Mouse (Mus musculus): Measurements from ENCODE around the gene B3gnt9.
"Not testable (repeated sequence)": the region's sequence is repeated elsewhere in the genome, so short reads cannot be mapped to it uniquely, and the experiment has no call there.

B3gnt9 gene

DNA sequence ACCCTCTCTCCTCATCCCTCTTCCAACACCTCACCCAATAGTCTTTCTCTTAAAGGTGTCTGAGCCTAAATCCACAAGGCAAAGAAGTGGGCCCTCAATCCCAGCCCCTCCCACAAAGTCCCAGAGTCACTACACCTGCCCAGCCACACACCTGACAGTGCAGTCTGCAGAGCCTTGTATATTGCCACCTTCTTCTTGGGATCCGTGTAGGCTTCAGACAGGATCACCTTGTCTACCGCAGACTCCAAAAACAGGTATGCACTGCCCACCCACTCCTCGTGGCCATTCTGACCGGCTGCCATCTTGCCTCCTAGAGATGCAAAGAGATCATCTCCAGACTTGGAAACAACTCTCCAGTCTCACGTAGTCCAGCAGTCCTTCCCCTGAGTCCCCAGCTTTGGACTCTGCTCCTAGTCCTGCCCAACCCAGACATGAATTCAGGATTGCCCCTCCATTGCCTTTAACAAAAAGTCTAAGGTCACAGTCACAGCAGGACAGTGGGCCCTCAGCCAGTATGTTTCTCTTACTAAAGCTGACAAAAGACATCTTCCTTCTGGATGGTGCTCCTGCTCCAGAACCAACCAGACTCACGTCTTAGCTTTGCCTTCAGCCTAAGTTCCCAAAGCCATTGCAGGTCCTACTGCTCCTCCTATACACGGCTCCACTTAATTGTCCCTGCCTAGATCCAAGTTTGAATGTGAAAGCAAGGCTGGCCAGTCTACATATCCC is 5.6 kb upstream of the B3gnt9 start:
- DNase-seq (ENCODE audit: inconsistent age in 2 of 2, low spot score in 1 of 2) = no peak

DNA sequence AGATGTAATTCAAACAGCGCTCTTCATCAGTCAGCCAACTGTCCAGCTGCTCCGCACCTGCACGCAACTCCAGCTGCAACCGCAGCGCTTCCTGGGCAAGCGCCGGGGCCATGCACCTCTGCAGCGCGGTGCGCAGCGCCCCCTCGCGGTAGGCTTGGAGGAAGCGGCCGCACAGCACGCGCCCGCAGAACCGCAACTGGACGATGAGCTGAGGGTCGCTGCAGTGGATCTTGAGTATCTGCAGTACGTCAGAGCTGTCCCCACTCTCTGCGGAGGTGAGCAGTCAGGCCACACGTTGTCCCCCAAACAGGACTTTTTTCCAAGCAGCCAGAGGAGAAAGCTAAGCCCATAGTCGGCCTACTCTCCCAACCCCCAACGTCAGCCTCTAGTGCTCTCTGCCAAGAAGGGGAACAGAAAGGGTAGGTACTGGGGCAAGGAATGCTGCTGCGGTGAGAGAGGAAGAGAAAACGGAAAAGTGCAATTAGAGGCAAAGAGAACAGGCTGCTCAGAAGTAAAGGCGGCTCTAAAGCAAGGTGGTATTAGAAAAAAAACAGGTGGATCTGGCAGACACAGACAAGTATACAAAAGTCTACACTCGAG is 4.9 kb upstream of the B3gnt9 start:
- DNase-seq (ENCODE audit: inconsistent age in 2 of 2, low spot score in 1 of 2) = peak; percentile 77 to 92

DNA sequence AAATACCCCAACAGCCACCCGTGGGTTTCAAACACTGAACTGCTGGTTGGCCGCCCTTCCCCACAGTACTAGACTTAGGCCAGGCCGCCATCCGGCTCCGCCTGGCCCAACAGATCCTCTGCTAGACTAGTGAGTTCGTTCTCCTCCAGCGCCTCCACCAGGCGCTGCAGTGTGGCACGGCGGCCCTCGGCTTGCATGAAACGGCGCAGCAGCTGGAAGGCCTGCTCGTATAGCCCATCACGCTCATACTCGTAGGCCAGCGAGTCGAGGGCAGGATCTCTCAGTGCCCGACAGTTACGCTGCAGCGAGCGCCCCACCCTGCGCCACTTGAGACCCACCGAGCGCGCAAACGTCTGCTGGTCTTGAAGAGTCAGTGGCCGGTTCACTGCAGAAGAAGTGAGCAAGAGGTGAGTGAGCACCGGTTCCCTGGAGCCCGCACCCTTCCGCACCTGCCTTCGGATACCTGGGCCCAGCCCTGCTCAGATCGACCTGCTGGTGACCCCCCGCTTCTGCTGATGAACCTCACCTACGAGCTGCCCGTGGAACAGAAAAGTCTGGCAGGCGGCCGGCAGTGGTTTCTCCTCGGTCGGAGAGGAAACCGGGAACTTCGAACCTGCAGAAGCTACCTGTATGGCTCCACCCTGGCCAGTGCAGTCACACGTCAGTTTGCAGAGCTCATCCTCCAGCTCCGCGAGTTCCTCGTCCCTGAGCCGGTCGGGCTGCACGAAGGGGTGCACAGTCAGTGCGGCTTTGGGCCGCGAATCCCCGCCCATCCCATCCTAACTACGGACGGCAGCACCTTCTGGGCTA is 4.2 kb upstream of the B3gnt9 start:
- peak; percentile 18 to 44 for DNase-seq (ENCODE audit: inconsistent age in 2 of 2, low spot score in 1 of 2)

DNA sequence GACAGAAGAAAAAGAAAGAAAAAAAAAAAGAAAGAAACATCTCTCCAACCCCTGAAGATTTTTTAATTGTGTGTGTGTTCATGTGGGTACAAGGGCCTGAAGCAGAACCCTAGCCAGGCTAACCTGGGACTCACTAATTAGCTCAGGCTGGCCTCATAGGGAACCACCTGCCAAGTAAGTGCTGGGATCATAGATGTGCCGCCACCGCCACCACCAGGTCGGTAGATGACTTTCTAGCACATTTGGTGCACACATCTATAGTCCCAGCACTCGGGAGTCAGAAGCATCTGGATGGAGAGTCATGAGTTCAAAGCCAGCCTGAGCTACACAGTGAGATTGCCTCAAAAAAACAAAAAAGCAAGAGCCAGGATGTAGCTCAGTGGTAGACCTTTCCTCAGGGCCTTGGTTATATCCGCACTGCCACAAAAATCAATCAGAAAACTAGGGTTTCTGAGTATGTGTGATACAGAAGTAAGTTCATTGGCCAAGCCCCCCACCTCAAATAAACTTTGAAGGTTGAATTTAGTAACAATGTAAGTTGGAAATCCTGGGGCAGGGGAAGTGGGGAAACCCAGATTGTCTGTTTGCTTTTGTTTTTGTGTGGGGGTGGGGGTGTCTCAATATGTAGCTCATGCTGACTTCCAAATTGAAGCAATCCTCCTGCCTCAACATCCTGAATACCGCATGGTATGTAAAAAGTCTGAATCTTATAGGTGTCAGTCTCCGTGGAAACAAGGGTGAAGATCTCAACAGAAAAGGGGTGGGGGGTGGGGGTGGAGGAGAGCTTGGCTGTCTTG is 2.6 kb upstream of the B3gnt9 start:
- peak in 1 of 2 experiments; percentile 16 for DNase-seq (ENCODE audit: inconsistent age in 2 of 2, low spot score in 1 of 2)

DNA sequence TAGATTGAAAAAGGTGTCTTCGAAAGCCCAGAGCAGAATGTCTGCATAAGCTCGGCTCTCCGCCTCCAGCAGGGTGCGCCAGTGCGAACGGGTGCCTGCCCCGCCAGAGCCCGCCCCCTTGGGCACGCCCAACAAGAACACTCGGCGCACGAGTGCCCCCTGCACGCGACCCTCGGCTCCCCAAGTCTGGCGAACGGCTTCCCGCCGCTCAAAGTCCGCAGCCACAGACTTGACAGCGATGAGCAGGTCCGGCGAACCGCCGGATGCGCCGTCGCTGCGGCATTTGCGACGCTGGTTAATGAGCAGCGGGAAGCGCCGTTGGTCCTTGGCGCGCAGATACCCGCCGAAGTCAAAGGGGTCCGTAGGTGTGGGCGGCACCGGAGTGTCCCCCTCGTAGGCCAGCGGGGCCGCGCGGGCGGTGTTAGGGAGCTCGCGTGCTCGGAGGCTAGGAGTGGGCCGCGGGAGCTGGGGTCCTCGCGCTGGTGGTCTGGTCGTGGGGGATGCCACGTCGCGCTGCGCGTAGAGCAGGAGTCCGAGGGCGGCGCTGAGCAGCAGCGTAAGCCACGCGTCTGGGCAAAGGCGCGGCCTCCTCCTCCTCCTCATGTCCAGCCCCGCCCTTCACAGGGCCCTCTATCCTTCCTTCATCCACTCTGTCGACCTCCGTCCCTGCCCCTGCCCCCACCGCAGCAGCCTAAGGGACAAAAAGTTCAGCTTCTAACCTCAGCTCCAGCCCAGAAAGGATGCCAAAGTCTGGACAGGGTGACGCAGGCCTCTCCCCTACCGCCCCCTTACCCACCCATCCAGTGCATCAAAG is 594 bp downstream of the B3gnt9 start:
- peak; percentile 88 to 95 for DNase-seq (ENCODE audit: inconsistent age in 2 of 2, low spot score in 1 of 2)

DNA sequence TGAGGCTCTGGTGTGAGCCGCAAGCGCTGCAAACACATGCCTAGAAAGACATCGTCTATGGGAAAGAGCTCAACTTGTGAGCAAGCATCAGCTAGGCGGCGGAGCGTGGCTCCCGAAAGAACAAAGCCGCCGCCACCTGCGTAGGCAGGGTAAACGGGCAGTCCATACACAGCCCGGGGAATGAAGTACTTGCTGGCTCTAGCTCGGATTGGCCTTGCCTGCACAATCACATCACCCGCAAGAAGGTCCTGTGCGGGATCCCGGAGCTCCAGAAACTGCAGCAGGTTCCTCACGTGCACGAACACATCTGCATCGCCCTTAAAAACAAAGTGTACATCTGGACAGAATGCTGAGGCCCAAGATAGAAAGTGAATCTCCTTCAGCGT is 1.2 kb downstream of the B3gnt9 start:
- DNase-seq (ENCODE audit: inconsistent age in 2 of 2, low spot score in 1 of 2) = no peak

DNA sequence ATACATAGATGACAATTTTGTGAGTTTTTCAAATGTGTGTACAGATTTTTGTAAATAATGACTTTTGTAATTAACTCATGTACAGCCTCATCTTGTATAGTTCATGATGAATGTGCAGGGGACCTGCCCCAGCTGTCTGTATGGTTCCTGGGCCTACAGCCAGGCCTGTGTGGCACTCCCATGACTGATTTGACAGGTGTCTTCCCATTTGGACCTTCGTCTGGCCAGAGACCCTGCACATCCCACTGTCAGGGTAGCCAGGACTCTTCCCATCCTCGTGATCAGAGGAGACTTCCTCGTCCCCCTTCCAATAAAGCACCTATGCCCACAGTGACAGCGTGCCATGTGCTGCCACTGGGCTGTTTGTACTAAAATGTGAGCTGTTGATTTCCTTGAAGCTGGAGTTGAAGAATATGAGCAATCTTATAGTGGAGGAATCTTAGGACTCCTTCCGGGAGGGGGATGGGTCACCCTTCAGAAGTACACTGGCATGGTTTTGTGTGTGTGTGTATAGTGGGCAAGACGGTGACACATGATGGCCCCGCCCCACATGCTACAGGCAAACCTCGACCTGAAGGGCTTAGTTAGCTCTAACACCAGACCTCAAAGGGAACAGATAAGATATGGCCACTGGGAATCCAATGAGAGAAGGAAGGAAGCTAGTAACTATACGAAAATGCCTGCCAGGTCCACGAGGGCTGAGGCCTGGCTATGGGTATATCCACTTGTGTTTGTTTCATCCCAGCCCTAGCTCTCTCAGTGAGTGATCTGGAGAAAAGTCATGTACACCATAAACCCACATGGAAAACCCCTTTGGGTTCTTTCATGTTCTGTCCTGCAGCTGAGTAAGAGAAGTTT is 2.0 kb downstream of the B3gnt9 start:
- DNase-seq (ENCODE audit: inconsistent age in 2 of 2, low spot score in 1 of 2) = no peak

DNA sequence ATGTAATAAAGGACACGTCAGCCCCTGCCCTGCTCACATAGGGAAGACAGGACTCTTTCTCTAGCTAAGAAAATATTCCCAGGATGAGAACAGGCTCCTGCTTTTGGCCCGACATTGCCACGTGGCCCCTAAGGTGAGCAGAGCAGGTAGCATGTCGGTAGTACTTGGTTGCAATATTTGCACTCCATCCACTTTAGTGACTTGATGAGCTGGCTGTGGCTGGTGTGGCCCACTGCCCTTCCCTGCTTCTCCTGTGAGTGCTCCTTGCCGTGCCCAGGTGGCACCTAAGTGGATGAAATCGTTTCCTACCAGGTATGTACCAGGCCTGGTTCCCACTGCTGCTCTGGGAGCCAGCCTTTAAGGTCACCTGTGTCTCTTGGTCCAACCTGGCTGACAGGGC is 3.0 kb downstream of the B3gnt9 start:
- no peak for DNase-seq (ENCODE audit: inconsistent age in 2 of 2, low spot score in 1 of 2)

DNA sequence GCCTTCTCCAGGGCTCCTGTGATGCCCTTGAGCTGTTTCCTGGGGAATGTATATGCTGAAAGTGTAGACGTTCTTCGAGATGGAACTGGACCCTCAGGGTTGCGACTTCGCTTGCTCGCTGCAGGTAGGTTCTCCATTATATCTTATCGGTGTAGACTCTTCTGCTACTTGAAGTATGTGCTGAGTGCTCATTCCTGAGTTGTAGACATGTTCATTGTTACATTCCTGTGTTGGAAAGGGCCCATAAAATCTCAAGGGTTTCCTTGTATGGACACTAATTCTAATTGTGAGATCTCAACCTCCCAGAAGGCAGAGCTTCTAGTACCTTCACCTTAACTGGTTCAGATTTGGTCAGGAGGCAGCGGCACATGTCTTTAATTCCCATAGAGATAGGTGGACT is 13.9 kb downstream of the B3gnt9 start:
- no peak for DNase-seq (ENCODE audit: inconsistent age in 2 of 2, low spot score in 1 of 2)

DNA sequence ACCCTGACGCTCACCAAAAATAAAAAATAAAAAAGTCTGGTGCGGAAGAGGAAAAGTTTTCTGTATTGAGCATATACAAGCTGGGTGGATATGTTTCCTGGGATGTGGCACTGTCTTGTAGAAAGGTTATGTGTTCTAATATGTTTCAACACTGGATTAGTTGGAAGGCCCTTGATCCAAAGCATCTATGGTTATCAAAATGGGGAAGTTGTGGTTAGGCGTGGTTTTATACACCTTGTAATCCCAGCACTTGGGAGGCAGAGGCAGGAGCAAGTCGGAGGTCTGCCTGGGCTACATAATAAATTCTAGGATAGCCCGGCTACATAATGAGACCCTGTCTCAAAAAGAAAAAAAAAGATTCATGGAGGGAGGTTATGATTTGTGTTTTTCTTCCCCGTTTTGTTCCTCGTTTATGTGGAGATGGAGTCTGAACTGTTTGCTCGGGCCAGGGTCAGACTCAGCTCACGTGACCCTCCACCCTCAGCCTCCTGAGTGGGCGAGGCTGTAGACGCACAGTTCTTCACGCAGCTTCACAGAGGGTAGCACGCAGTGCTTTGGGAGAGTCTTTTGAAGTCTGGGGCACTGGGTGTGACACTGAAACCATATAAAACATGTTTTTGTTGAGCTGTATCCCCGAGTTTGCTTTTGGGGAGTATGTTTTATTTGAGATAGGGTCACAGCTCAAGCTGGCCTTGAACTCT is 17.4 kb downstream of the B3gnt9 start:
- no peak for DNase-seq (ENCODE audit: inconsistent age in 2 of 2, low spot score in 1 of 2)

DNA sequence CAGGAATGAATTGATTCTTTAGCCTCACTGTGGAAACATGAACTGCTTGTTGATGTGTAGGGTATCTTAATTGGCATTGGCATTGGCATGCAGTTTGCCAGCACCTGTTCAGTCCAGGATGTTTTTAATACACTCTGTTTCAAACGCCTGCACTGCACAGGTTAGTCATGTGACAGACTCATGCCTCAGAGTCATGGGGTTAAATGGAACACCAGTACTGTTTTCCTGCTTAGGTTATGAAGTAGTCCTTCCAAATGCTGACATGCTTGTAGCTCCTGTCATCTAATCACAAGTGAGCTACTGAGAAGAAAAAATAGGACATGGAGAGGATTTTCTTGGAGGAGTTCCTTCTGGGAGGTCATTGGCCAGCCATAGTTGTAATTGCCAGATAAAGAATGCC is 19.7 kb downstream of the B3gnt9 start:
- DNase-seq (ENCODE audit: inconsistent age in 2 of 2, low spot score in 1 of 2) = no peak

DNA sequence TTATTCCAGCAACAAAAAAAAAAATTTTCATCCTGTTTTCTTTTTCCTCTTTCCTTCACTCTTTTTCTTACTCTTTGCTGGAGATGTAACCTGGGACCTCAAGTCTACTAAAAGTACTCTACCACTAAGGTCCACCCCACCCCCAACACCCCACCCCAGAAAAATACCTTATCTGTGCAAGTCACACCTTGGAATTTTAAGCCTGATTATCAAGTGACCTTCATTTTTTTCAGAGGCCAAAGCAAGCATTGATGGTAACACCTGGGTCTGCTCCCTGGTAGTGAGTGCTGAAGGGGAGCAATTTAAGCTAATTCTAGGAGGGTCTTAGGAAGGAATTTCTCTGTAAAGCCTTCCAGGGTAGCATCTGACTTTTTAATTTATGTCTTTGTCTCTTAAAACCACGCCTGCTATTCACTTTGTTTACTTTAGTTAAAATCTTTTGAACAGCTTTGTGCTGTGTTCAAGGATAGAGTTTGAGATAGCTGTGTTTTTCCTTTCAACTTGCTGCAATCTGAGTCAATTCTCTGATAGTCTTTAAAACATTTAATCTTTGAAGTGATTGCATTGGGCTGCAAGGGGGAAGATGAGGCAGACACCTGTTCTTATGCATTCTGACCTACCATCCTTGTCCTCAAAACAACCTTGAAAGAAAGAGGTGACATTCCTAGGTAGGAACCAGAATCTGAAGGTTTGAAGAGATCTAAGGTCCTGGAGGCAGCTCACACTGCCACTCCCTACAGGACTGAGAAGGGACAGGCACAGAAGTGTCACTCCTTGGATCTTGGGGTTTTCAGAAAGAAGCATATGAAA is 21.6 kb downstream of the B3gnt9 start:
- no peak for DNase-seq (ENCODE audit: inconsistent age in 2 of 2, low spot score in 1 of 2)

DNA sequence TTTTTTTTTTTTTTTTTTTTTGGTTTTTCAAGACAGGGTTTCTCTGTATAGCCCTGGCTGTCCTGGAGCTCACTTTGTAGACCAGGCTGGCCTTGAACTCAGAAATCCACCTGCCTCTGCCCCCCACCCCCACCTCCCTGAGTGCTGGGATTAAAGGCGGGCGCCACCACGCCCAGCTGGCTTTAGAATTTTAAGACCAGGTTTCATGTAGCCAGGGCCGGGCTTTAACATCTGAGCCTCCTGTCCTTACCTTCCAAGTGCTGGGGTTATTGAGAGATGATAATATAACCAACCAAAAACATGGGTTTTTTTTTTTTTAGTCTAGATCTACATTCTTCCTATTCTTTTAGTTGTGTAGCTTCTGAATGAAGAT is 22.6 kb downstream of the B3gnt9 start:
- not testable (repeated sequence) for DNase-seq (ENCODE audit: inconsistent age in 2 of 2, low spot score in 1 of 2)

DNA sequence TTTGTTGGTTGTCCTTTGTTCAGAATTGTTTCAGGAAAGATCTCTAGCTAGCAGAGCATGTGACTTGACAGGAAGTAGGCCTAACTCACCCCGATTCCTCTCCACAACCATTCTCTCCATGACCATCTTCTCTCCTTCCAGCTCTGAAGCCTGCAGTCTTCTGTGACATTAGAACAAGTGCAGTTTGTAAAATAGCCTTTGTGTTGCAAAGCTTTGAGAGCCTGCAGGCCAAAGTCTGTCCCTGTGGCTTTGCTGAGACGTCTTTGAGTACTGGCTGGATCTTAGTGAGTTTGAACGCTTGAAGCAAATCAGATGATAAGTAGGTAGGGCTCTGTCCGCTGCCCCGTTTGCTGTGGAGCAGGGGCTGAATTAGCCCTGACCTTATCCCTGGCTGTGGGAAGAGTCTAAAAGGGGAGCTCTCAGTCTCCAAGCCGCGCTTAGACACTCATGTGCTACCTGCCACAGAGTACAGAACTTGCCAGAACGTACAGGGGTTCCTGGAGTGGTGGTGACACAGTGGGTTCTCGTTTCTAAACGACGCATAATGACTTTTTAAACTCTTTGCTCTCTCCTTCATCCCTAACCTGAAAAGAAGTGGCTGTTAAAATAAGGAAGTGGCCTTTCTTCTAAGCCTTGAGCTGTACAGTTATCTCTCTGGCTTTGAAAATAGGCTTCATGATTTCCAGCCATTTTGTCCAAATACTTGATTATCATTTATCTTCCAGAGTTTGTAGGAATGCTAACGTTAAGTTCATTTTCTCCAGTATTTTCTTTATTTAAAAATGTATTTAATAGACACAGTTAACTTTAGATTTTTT is 23.2 kb downstream of the B3gnt9 start:
- DNase-seq (ENCODE audit: inconsistent age in 2 of 2, low spot score in 1 of 2) = peak in 1 of 2 experiments; percentile 34

DNA sequence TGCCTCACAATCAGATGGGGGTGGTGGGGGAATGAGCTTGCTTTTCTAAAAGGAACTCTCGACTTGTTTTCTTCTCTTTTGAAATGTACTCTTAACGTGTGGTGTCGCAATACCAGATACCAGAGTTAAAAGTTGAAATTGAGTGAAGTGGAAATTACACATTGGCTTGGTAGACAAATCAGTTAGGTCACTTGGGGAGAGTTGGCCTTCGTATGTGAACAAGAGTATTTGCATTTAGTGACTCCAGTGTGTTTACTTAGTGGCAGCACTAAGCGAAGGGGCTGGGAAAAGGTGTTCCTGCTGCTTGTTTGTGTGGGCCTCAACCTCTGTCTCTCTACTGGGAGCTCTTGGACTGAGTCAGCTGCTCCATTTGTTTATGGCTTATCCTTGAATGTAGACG is 29.0 kb downstream of the B3gnt9 start:
- DNase-seq (ENCODE audit: inconsistent age in 2 of 2, low spot score in 1 of 2) = peak in 1 of 2 experiments; percentile 64

DNA sequence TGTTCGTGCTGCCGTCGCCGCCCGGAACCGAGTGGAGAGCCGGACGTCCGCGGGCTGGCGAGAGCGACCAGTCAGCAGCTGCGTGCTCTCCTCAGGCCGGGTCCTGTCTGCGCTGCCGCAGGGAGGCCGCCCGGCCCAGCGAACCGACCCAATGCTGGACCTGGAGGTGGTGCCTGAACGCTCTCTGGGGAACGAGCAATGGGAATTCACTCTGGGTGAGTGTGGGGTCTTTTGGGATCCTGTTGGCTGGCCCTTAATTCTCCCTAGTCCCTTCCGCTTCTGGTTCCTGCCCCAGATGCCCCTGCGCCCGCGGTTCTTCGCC is 29.7 kb downstream of the B3gnt9 start:
- no peak for DNase-seq (ENCODE audit: inconsistent age in 2 of 2, low spot score in 1 of 2)
